8 mouse cellular contexts compared by ENCODE assay signal in the genomic region with DNA sequence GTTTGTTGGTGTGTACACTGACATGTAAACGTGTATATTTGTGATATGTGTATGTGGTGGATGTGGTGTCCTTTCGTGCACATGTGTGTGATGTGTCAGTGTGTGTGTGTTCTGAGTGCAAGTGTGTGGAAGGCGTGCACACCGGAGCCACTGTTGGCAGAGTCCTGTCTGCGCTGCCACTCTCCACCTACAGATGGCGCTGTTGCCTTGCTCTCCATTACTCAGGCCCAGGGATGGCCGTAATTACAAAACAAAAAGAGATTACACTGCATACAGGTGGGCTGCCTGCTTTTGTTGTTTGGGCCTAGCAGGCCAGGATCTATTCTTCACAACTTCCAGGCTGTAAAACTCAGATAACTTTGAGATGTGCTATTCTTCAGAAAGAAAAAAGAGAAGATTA.
DNase-seq lines count a peak whose midpoint lies in the region; TF ChIP-seq lines count a peak whose summit lies in the region.

No protein-coding gene starts in this region.

- intact Hi-C loops in heart, postnatal 14 days (cut with DNase I): loop anchor here (5.0 to 10.0 kb wide), 3 partner anchors 57 to 563 kb away; no protein-coding TSS in a partner anchor

- peak; percentile 88 for TF ChIP-seq CTCF in E14TG2a.4 (conservative IDR thresholded peaks at IDR 0.05; ENCODE audit: low read length)

- peak; percentile 45 for DNase-seq in NIH3T3 (ENCODE audit: low read depth)
- peak; percentile 59 for DNase-seq in embryo, embryonic 11 days
- peak; percentile 43 to 68 for DNase-seq in heart, postnatal 14 days
- DNase-seq in layer of hippocampus, adult 9-10 months (ENCODE audit: low spot score): peak; percentile 61
- peak; percentile 24 for DNase-seq in lung, postnatal 25 days (ENCODE audit: low spot score)
- DNase-seq in right cerebral cortex, adult 2 months (ENCODE audit: low spot score in 2 of 2): peak; percentile 77 to 81
- DNase-seq in MN1 (ENCODE audit: low spot score): no peak

- no peaks in the 10 kb centered on the region for H3K9me3 ChIP-seq in E14TG2a.4 (ENCODE audit: low read length)

- peaks cover 7% of the 10 kb centered on the region; the same call in 1 of the 2 replicates for H3K27me3 ChIP-seq in E14TG2a.4 (ENCODE audit: insufficient read depth, low read length)

- H3K36me3 ChIP-seq in E14TG2a.4 (ENCODE audit: insufficient read depth, low read length): no peaks in the 10 kb centered on the region

- no peak overlapping the region for H3K4me3 ChIP-seq in E14TG2a.4 (replicated peaks; ENCODE audit: low read length)

- peaks cover 55% of the 10 kb centered on the region for H3K4me1 ChIP-seq in E14TG2a.4 (replicated peaks; ENCODE audit: low read depth, low read length)
